Mouse (Mus musculus) heart, embryonic 12.5 days (tissue): Measurements from ENCODE around the gene Glp2r. TPM values are rescaled to one million over a fixed set of nuclear protein-coding genes. Genes with fewer than 3 reads are reported as not detected.

Source experiments
- ATAC-seq: fragments of 200-750 bp; cut with Nextera tagmentation; 2 replicates; pipeline ENCODE4 v1.8.0; 2017; ENCODE audit warnings: moderate TSS enrichment, moderate library complexity; ENCODE audit not compliant: insufficient number of reproducible peaks, low FRiP score
- H3K27ac ChIP-seq: fragments of 300-500 bp; sonication (generic); 2 replicates; pipeline ENCODE4 v1.5.1; 2016; ENCODE audit warnings: mild to moderate bottlenecking, moderate library complexity; ENCODE audit not compliant: poor library complexity, severe bottlenecking
- H3K27me3 ChIP-seq: fragments of 300-500 bp; sonication (generic); replicated peaks from 2 replicates; pipeline ENCODE4 v1.6.1; 2016; ENCODE audit warnings: mild to moderate bottlenecking, moderate library complexity
- H3K36me3 ChIP-seq: fragments of 300-500 bp; sonication (generic); 2 replicates; pipeline ENCODE4 v1.6.1; 2016; ENCODE audit warnings: mild to moderate bottlenecking, moderate library complexity
- H3K4me1 ChIP-seq: fragments of 300-500 bp; sonication (generic); replicated peaks from 2 replicates; pipeline ENCODE4 v1.6.1; 2016; ENCODE audit warnings: mild to moderate bottlenecking
- H3K4me2 ChIP-seq: fragments of 300-500 bp; sonication (generic); 2 replicates; pipeline ENCODE4 v1.6.1; 2016; ENCODE audit warnings: mild to moderate bottlenecking, moderate library complexity
- H3K4me3 ChIP-seq: fragments of 300-500 bp; sonication (generic); 2 replicates; pipeline ENCODE4 v1.5.1; 2016; ENCODE audit warnings: mild to moderate bottlenecking
- H3K9ac ChIP-seq: fragments of 300-500 bp; sonication (generic); 2 replicates; pipeline ENCODE4 v1.6.1; 2016; ENCODE audit warnings: mild to moderate bottlenecking, moderate library complexity
- H3K9me3 ChIP-seq: fragments of 300-500 bp; sonication (generic); replicated peaks from 2 replicates; pipeline ENCODE4 v1.6.1; 2016; ENCODE audit warnings: mild to moderate bottlenecking, moderate library complexity
- WGBS: fragments of 180-500 bp; shearing (Covaris S2); methylation state at CpG from one replicate; pipeline ENCODE4 v1.1.7; 2016; 5-methylcytosine and 5-hydroxymethylcytosine counted together
- polyA plus RNA-seq: library from polyadenylated mRNA; unstranded; fragments of >200 nt; fragmentation: Nextera tagmentation; extraction: Ambion mirVana; gene quantifications from 2 replicates; pipeline ENCODE4 v1.2.1, GENCODE M21; 2016

Glp2r gene
- polyA plus RNA-seq, 1 experiment from 2014 or later, result not detected

- Histone ChIP-seq H3K27ac (no peak overlapping the region), H3K4me1 (peaks cover 11% of the 10 kb centered on the region; the same call in 1 of the 2 replicates), H3K9me3 (no peaks in the 10 kb centered on the region), H3K36me3 (no peaks in the 10 kb centered on the region), H3K27me3 (no peaks in the 10 kb centered on the region), H3K4me3 (no peak overlapping the region), H3K9ac (no peak overlapping the region), H3K4me2 (no peak overlapping the region)
- no peak for ATAC-seq
- WGBS, result 80% methylated on average over 8 of the region's 8 CpGs
These were observed 138.0 kb downstream of the Glp2r start for GRCm38 (mm10) chr11:67632906-67633305.

GRCm38 (mm10) chr11:67628522-67628921, 142.4 kb downstream of the Glp2r start:
- ATAC-seq, result no peak
- Histone ChIP-seq H3K4me1 (peaks cover 12% of the 10 kb centered on the region; the same call in 1 of the 2 replicates), H3K27me3 (no peaks in the 10 kb centered on the region), H3K9ac (no peak overlapping the region), H3K4me2 (no peak overlapping the region), H3K36me3 (no peaks in the 10 kb centered on the region), H3K4me3 (no peak overlapping the region), H3K9me3 (no peaks in the 10 kb centered on the region), H3K27ac (no peak overlapping the region)
- 40% methylated on average over 2 of the region's 2 CpGs for WGBS

- peaks cover 12% of the 10 kb centered on the region; the same call in 1 of the 2 replicates for H3K4me1 ChIP-seq
- H3K36me3 ChIP-seq, result no peaks in the 10 kb centered on the region
- H3K27me3 ChIP-seq, result no peaks in the 10 kb centered on the region
- H3K27ac ChIP-seq, result no peak overlapping the region
- no peak for ATAC-seq
- H3K9ac ChIP-seq, result no peak overlapping the region
- H3K9me3 ChIP-seq, result no peaks in the 10 kb centered on the region
- no peak overlapping the region for H3K4me2 ChIP-seq
- no peak overlapping the region for H3K4me3 ChIP-seq
- 79% methylated on average over 7 of the region's 7 CpGs for WGBS
These were observed 143.8 kb downstream of the Glp2r start for GRCm38 (mm10) chr11:67627179-67627578.

GRCm38 (mm10) chr11:67622340-67622739, 148.6 kb downstream of the Glp2r start:
- Histone ChIP-seq H3K27ac (no peak overlapping the region), H3K4me1 (no peaks in the 10 kb centered on the region), H3K9me3 (no peaks in the 10 kb centered on the region), H3K36me3 (no peaks in the 10 kb centered on the region), H3K9ac (no peak overlapping the region), H3K4me2 (no peak overlapping the region), H3K27me3 (no peaks in the 10 kb centered on the region), H3K4me3 (no peak overlapping the region)
- no peak for ATAC-seq
- WGBS, result 78% methylated on average over 7 of the region's 7 CpGs

GRCm38 (mm10) chr11:67616557-67617239, 154.3 kb downstream of the Glp2r start:
- no peak overlapping the region for H3K27ac ChIP-seq
- H3K36me3 ChIP-seq, result no peaks in the 10 kb centered on the region
- no peaks in the 10 kb centered on the region for H3K9me3 ChIP-seq
- no peak for ATAC-seq
- no peaks in the 10 kb centered on the region for H3K27me3 ChIP-seq
- no peak overlapping the region for H3K4me3 ChIP-seq
- 81% methylated on average over 13 of the region's 13 CpGs for WGBS
- no peak overlapping the region for H3K4me2 ChIP-seq
- H3K4me1 ChIP-seq, result no peaks in the 10 kb centered on the region
- no peak overlapping the region for H3K9ac ChIP-seq

- WGBS, result 79% methylated on average over 9 of the region's 9 CpGs
- H3K36me3 ChIP-seq, result no peaks in the 10 kb centered on the region
- H3K27me3 ChIP-seq, result no peaks in the 10 kb centered on the region
- H3K9ac ChIP-seq, result no peak overlapping the region
- H3K27ac ChIP-seq, result no peak overlapping the region
- no peaks in the 10 kb centered on the region for H3K4me1 ChIP-seq
- ATAC-seq, result no peak
- H3K4me2 ChIP-seq, result no peak overlapping the region
- H3K4me3 ChIP-seq, result no peak overlapping the region
- H3K9me3 ChIP-seq, result no peaks in the 10 kb centered on the region
These were observed 158.7 kb downstream of the Glp2r start for GRCm38 (mm10) chr11:67612158-67612839.

Other genes with a start within 250 kb of the Glp2r start
- not detected in 2 replicates for gene Rcvrn, start 75.8 kb downstream of the Glp2r start, polyA plus RNA-seq
- gene Gsg1l2, start 3.5 kb upstream of the Glp2r start, polyA plus RNA-seq, result not detected in 2 replicates
- gene Dhrs7c, start 27.0 kb upstream of the Glp2r start, polyA plus RNA-seq, result 1.1 and 1.3 TPM in 2 replicates
- 0.60 TPM in 2 replicates for gene Usp43, start 151.0 kb upstream of the Glp2r start, polyA plus RNA-seq
- 0.18 and 0.27 TPM in 2 replicates for gene Cfap52, start 194.5 kb upstream of the Glp2r start, polyA plus RNA-seq
- gene Stx8, start 195.0 kb upstream of the Glp2r start, polyA plus RNA-seq, result 58.2 and 61.9 TPM in 2 replicates